Mouse (Mus musculus): ENCODE results near the gene Apela.

GRCm38 (mm10) chr8:65033056-65033455 is 4.1 kb downstream of the Apela start:
- TF ChIP-seq CTCF (IDR thresholded peaks at IDR 0.05; ENCODE audit: low read depth) = no peak
- no peak for TF ChIP-seq EP300 (optimal IDR thresholded peaks at IDR 0.05)

All from stomach, postnatal 0 days (tissue).